Mouse (Mus musculus): ENCODE measurements around the gene Ezh1. TPM values are rescaled to one million over a fixed set of nuclear protein-coding genes. Genes with fewer than 3 reads are reported as not detected.
A peak's percentile ranks its signal among the peaks of the same experiment; 100 is the strongest.

Ezh1 gene
- polyA plus RNA-seq, 1 experiment from 2014 or later: 10.4 TPM

DNA sequence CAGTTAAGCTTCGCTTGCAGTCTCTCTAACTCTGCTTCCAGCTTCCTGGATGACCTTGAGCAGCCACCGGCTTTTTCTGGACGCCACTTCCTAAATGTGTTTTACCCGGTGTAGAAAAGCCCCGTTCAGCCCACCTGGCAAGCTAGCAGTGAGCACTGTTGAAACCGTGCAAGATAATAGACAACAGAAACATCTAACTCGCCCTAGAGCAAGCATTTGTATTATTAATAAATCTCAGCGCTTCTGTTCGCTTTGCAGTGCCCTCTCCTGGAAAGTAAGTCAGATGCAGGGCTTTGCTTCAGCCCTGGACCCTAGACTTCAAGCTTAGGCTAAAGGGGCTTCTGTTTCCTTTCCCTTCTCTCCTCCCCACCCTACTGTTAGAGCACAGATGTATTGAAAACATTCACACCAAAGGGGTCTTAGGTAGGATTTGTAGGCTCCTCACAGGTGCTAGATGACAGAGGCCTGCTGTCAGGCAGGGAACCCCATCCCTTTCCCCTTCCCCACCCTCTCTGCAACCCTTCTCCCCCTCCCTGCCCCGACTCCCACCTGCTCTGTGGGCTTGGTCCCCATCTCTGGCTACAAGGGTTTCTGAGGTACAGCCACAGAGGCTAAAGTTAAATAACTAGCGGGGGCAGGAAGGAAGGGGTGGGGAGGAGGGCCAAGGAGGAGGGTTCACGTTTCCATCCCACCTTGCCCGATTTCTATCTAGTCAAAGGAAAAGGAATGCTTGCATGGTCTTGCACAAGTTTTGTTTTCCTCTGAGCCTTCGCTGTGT lies 51.2 kb downstream of the Ezh1 start, which contains the start of gene Ccr10:
Gene Ccr10, minus strand, starts transcription at position 593 of the 778 bp plus-strand sequence.
- H3K4me1 ChIP-seq (ENCODE audit: control insufficient read depth, insufficient read depth, low read length): peaks cover 32% of the 10 kb centered on the region
- DNase-seq (ENCODE audit: low spot score, missing footprints) (peak; percentile 88), ATAC-seq (ENCODE audit: low FRiP score) (no peak)
- H3K27ac ChIP-seq (ENCODE audit: low read depth, low read length): no peak within 1 kb of the TSS
- H3K27me3 ChIP-seq (ENCODE audit: control insufficient read depth, insufficient read depth, low read length): peaks cover 68% of the 10 kb centered on the region
- H3K9me3 ChIP-seq (ENCODE audit: control insufficient read depth, low read length): no peaks in the 10 kb centered on the region
- peak within 1 kb of the TSS; percentile 57 for H3K4me2 ChIP-seq
- H3K36me3 ChIP-seq (ENCODE audit: control insufficient read depth, insufficient read depth, low read length): no peaks in the 10 kb centered on the region
- H3K4me3 ChIP-seq (ENCODE audit: low read depth, low read length): peak within 1 kb of the TSS; percentile 21; the same call in 1 of the 2 replicates
- 23% methylated on average over 14 of the region's 14 CpGs for WGBS
- peak within 1 kb of the TSS; percentile 20 for H3K9ac ChIP-seq (ENCODE audit: low read length)

DNA sequence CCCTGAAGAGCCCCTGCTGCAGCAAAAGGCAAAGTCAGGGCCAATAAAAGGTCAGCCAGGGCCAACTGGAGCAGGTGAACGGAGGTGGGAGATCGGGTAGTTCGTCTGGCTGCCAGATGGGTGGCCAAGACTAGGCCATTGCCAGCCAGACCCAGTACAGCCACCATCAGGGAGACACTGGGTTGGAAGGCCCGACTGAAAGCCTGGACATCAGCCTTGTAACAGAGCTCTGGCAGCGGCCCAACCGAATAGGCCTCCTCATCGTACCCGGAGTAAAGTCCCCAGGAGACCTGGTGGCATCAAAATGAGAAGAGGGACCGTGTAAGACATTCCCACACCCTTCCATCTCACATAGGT lies 51.9 kb downstream of the Ezh1 start:
- Histone ChIP-seq H3K4me2 (peak overlapping the region; percentile 57), H3K27ac (ENCODE audit: low read depth, low read length) (no peak overlapping the region), H3K9me3 (ENCODE audit: control insufficient read depth, low read length) (no peaks in the 10 kb centered on the region), H3K4me1 (ENCODE audit: control insufficient read depth, insufficient read depth, low read length) (peaks cover 39% of the 10 kb centered on the region), H3K36me3 (ENCODE audit: control insufficient read depth, insufficient read depth, low read length) (no peaks in the 10 kb centered on the region), H3K27me3 (ENCODE audit: control insufficient read depth, insufficient read depth, low read length) (peaks cover 74% of the 10 kb centered on the region), H3K4me3 (ENCODE audit: low read depth, low read length) (no peak overlapping the region), H3K9ac (ENCODE audit: low read length) (peak overlapping the region; percentile 20)
- 27% methylated on average over 9 of the region's 9 CpGs for WGBS
- no peak for DNase-seq (ENCODE audit: low spot score, missing footprints)
- no peak for ATAC-seq (ENCODE audit: low FRiP score)

DNA sequence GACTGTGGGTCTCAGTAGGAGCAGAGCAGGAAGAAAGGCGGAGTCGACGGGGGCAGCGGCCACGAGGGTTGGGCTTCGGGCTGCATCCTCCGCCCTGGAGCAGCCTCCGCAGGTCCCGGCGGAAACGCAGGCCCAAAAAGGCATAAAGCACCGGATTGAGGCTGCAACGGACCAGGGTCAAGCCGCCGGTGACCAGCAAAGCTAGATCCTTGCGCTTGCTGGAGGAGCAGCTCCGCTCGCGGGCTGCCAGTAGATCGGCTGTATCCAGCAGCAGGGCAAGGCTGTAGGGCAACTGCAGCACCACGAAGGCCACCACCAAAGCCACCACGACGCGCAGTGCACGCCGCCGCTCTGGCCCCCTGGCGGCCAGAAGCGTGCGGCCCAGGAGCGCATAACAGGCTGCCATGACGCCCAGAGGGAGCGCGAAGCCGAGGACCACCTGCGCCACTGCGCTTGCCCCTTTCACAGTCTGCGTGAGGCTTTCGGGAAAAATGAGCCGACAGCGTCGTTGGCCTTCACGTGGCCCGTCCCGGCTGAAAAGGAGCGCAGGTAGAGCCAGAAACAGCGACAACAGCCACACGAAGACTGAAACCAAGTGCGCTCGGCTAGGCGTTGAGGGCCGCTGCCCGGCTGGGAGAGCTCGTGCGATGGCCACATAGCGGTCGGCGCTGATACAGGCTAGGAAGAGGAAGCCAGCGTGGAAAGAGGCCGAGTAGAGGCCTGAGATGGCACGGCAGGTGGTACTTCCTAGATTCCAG lies 52.5 kb downstream of the Ezh1 start:
- Histone ChIP-seq H3K4me3 (ENCODE audit: low read depth, low read length) (peak overlapping the region; percentile 27), H3K4me2 (peak overlapping the region; percentile 57), H3K4me1 (ENCODE audit: control insufficient read depth, insufficient read depth, low read length) (peaks cover 40% of the 10 kb centered on the region), H3K9me3 (ENCODE audit: control insufficient read depth, low read length) (no peaks in the 10 kb centered on the region), H3K36me3 (ENCODE audit: control insufficient read depth, insufficient read depth, low read length) (no peaks in the 10 kb centered on the region), H3K27me3 (ENCODE audit: control insufficient read depth, insufficient read depth, low read length) (peaks cover 76% of the 10 kb centered on the region), H3K27ac (ENCODE audit: low read depth, low read length) (no peak overlapping the region), H3K9ac (ENCODE audit: low read length) (peak overlapping the region; percentile 20)
- DNase-seq (ENCODE audit: low spot score, missing footprints) (peak; percentile 98), ATAC-seq (ENCODE audit: low FRiP score) (peak; percentile 70)
- under 1% methylated on average over 61 of the region's 61 CpGs for WGBS

DNA sequence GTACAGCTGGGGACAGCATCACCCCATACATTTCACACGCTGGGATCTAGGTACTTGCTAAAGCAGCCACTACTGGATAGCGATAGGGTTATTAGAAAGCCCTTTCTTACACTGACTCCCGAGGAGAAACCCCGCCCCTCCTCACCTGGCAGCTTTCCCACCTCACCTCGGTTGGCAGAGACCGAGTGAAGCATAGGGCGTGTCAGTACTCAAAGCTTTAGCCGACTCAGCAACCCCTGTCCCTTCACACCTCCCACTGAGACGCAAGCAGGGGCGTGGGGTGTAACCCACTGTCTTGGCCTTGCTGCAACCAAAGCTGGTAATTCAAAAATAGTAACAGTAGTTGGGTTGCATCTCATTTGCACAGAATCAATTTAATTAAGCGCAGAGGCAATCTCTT lies 53.2 kb downstream of the Ezh1 start:
- WGBS: 6% methylated on average over 11 of the region's 11 CpGs
- H3K9ac ChIP-seq (ENCODE audit: low read length): peak overlapping the region; percentile 20; the same call in 1 of the 2 replicates
- H3K27me3 ChIP-seq (ENCODE audit: control insufficient read depth, insufficient read depth, low read length): peaks cover 77% of the 10 kb centered on the region
- no peak overlapping the region; the same call in 1 of the 2 replicates for H3K4me2 ChIP-seq
- H3K9me3 ChIP-seq (ENCODE audit: control insufficient read depth, low read length): no peaks in the 10 kb centered on the region
- ATAC-seq (ENCODE audit: low FRiP score) (no peak), DNase-seq (ENCODE audit: low spot score, missing footprints) (no peak)
- no peak overlapping the region; the same call in 1 of the 2 replicates for H3K4me3 ChIP-seq (ENCODE audit: low read depth, low read length)
- peaks cover 40% of the 10 kb centered on the region for H3K4me1 ChIP-seq (ENCODE audit: control insufficient read depth, insufficient read depth, low read length)
- no peaks in the 10 kb centered on the region for H3K36me3 ChIP-seq (ENCODE audit: control insufficient read depth, insufficient read depth, low read length)
- no peak overlapping the region for H3K27ac ChIP-seq (ENCODE audit: low read depth, low read length)

DNA sequence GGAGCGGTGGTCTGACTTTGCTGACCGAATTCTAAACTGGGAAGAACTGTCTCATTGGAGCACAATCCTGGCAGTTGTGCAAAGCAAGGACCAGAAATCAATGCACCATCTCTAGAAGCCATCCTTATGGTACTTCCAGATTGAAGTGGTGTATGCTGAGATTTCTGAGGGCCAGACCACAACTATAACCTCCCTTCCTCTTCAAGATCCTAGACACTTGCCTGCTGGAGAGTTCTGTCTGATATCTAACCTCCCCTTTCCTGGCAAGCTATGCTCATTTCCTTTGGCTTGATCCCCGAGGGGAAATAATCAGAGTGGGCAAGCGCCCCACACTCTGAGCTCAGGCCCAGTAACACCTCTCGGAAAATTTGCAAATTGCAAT lies 53.8 kb downstream of the Ezh1 start:
- H3K4me3 ChIP-seq (ENCODE audit: low read depth, low read length): peak overlapping the region; percentile 66
- peaks cover 40% of the 10 kb centered on the region for H3K4me1 ChIP-seq (ENCODE audit: control insufficient read depth, insufficient read depth, low read length)
- H3K9me3 ChIP-seq (ENCODE audit: control insufficient read depth, low read length): no peaks in the 10 kb centered on the region
- peak overlapping the region; percentile 81 for H3K4me2 ChIP-seq
- WGBS: 10% methylated on average over 5 of the region's 5 CpGs
- peaks cover 77% of the 10 kb centered on the region for H3K27me3 ChIP-seq (ENCODE audit: control insufficient read depth, insufficient read depth, low read length)
- ATAC-seq (ENCODE audit: low FRiP score) (no peak), DNase-seq (ENCODE audit: low spot score, missing footprints) (no peak)
- H3K9ac ChIP-seq (ENCODE audit: low read length): peak overlapping the region; percentile 56
- no peaks in the 10 kb centered on the region for H3K36me3 ChIP-seq (ENCODE audit: control insufficient read depth, insufficient read depth, low read length)
- H3K27ac ChIP-seq (ENCODE audit: low read depth, low read length): peak overlapping the region; percentile 65

DNA sequence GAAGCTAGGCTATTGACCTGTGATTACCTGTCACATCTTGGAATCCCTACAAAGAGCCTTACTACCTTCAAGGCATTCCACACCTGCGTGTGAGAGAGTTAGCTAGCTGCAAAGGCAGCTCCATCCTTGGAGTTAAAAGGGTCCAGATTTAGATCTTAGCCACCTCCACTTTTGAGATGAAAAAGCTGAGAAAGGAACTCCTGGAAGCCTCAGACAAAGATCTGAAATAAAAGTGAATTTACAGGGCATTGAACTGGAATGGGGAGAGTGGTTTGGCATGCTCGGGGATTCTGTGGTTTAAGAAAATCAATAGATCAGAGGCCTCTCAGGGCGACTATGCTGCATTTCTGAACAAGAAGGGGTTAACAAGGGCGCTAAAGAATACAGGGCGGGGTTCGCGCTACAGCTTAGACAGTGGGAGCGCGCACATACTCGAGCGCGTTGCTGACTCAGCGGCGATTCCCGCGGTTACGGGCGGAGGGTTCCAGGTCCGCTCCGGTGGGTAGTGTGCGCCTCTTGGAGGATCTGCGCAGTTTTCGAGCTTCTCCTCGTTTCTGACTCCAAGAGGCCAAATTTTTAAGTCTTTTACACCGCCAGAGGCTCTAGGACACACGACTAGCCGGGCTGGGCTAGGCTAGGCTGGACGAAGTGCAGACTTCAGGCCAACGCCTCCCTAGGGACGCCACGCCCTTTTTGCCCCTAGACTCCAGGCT lies 54.4 kb downstream of the Ezh1 start:
- Histone ChIP-seq H3K4me3 (ENCODE audit: low read depth, low read length) (peak overlapping the region; percentile 66), H3K9me3 (ENCODE audit: control insufficient read depth, low read length) (no peaks in the 10 kb centered on the region), H3K4me1 (ENCODE audit: control insufficient read depth, insufficient read depth, low read length) (peaks cover 38% of the 10 kb centered on the region), H3K27ac (ENCODE audit: low read depth, low read length) (peak overlapping the region; percentile 65), H3K27me3 (ENCODE audit: control insufficient read depth, insufficient read depth, low read length) (peaks cover 77% of the 10 kb centered on the region), H3K9ac (ENCODE audit: low read length) (peak overlapping the region; percentile 56), H3K4me2 (peak overlapping the region; percentile 81), H3K36me3 (ENCODE audit: control insufficient read depth, insufficient read depth, low read length) (no peaks in the 10 kb centered on the region)
- under 1% methylated on average over 31 of the region's 31 CpGs for whole genome bisulfite sequencing
- ATAC-seq (ENCODE audit: low FRiP score): peak; percentile 43; the same call in 1 of the 2 replicates
- peak; percentile 98 for DNase-seq (ENCODE audit: low spot score, missing footprints)

DNA sequence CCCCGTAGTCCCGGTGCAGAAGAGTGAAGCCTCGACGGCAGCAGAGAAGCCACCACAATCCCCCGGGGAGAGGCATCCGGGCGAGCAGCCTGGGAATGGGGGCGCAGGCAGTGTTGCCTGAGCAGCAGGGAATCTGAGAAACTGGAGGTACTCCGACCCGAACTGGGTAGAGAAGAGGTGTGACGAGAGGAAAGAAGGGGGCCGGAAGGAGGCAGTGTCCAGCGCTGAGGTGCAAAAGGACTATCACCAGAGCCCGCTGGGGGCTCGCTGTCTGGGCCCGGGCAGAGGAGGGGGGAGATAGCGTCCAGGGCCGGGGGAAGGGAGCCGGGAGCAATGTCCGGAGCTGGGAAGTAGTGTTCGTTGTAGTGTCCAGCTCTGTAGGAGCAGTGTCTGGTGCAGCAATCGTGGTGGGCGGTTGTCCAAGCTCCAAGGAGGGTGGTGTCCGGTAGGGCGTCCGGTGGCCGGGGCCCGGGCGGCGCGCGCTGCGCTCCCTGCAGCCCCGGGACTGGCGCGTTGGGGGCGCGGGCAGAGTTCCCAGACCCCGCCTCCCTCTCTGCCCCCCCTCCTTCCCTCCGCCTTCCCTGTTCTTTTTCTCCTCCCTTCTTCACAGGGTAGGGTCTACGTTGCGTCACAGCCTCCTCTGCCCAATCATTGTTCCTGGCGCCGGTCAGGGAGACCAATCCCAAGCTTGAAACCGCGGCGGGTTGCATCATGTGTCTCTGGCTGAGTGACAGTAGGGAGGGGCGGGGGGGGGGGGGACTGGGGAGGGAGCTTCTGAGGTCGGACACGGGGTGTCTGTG lies 55.3 kb downstream of the Ezh1 start, which contains the start of gene Plekhh3:
Gene Plekhh3, minus strand, starts transcription at position 541 of the 800 bp plus-strand sequence.
- peaks cover 77% of the 10 kb centered on the region for H3K27me3 ChIP-seq (ENCODE audit: control insufficient read depth, insufficient read depth, low read length)
- DNase-seq (ENCODE audit: low spot score, missing footprints): peak; percentile 98
- H3K4me2 ChIP-seq: peak within 1 kb of the TSS; percentile 81
- peak within 1 kb of the TSS; percentile 66 for H3K4me3 ChIP-seq (ENCODE audit: low read depth, low read length)
- H3K9me3 ChIP-seq (ENCODE audit: control insufficient read depth, low read length): no peaks in the 10 kb centered on the region
- peak; percentile 94 for ATAC-seq (ENCODE audit: low FRiP score)
- WGBS: under 1% methylated on average over 48 of the region's 50 CpGs
- peaks cover 36% of the 10 kb centered on the region for H3K4me1 ChIP-seq (ENCODE audit: control insufficient read depth, insufficient read depth, low read length)
- peak within 1 kb of the TSS; percentile 65 for H3K9ac ChIP-seq (ENCODE audit: low read length)
- peak within 1 kb of the TSS; percentile 65 for H3K27ac ChIP-seq (ENCODE audit: low read depth, low read length)
- H3K36me3 ChIP-seq (ENCODE audit: control insufficient read depth, insufficient read depth, low read length): no peaks in the 10 kb centered on the region

DNA sequence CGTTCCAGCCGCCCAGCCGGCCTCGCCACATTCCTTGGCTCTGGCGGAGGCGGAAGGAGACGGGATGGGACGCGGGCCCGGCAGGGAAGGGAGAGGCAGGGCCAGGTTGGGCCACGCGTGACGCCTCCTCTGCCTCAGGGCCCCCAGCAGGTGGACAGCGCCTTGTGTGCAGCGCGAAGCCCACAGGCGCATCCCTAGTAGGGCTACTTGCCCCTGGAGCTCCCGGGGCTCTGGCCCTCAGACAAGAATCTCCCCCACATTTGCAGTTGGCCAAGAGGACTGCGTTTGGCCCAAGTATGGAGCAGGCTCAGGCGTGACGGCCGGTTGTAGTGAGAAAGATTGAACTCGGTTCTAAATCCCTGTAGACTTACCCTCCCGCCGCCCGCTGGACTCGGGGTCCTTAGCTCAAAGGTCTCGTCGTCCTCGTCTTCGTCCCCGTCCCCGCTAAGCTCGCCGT lies 55.9 kb downstream of the Ezh1 start, which contains the start of gene Cntnap1:
Gene Cntnap1, plus strand, starts transcription at position 170 of the 457 bp plus-strand sequence.
- Histone ChIP-seq H3K4me2 (peak within 1 kb of the TSS; percentile 81), H3K9me3 (ENCODE audit: control insufficient read depth, low read length) (no peaks in the 10 kb centered on the region), H3K4me3 (ENCODE audit: low read depth, low read length) (peak within 1 kb of the TSS; percentile 66), H3K36me3 (ENCODE audit: control insufficient read depth, insufficient read depth, low read length) (no peaks in the 10 kb centered on the region), H3K27me3 (ENCODE audit: control insufficient read depth, insufficient read depth, low read length) (peaks cover 77% of the 10 kb centered on the region), H3K4me1 (ENCODE audit: control insufficient read depth, insufficient read depth, low read length) (peaks cover 36% of the 10 kb centered on the region), H3K27ac (ENCODE audit: low read depth, low read length) (0 out of 2 replicates have a peak within 1 kb of the TSS, but pooled peaks have one; percentile 30), H3K9ac (ENCODE audit: low read length) (peak within 1 kb of the TSS; percentile 65)
- no peak for DNase-seq (ENCODE audit: low spot score, missing footprints)
- 1% methylated on average over 34 of the region's 35 CpGs for WGBS
- ATAC-seq (ENCODE audit: low FRiP score): no peak

Measured in midbrain, embryonic 11.5 days (tissue).